Mouse (Mus musculus): ENCODE measurements around the gene Elovl2. TPM values are rescaled to one million over a fixed set of nuclear protein-coding genes. Genes with fewer than 3 reads are reported as not detected.
A peak's percentile ranks its signal among the peaks of the same experiment; 100 is the strongest.
"Not testable (repeated sequence)": the region's sequence is repeated elsewhere in the genome, so short reads cannot be mapped to it uniquely, and the experiment has no call there.

The Elovl2 gene
- polyA plus RNA-seq, 1 experiment from 2014 or later, result 6.5 TPM

DNA sequence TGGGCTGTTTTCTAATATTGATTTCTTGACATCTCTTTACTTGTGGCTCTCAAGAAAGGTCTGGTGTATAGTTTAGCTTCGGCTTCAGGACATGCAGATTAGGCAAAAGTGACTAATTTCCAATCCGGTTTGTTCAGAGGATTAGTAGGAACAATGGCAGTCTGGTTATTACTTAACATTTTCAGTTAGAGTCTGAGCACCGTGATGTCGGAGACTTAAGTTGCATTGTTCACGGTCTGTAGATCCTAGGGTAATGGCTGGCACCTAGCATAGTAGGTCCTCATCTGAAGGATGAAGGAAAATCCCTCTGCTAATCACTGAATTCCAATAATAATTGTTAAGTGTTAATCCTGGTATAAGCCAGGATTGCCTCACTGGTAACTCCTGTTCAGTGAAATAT, 35.9 kb upstream of the Elovl2 start:
- H3K9me3 ChIP-seq (ENCODE audit: control insufficient read depth), result no peaks in the 10 kb centered on the region
- no peak overlapping the region for H3K9ac ChIP-seq (ENCODE audit: low read depth, low read length)
- H3K27ac ChIP-seq (ENCODE audit: low read depth, low read length), result no peak overlapping the region
- no peak for TF ChIP-seq CTCF (IDR thresholded peaks at IDR 0.05; ENCODE audit: low read depth)
- H3K27me3 ChIP-seq (replicated peaks; ENCODE audit: control insufficient read depth, insufficient read depth, low read length), result no peaks in the 10 kb centered on the region
- no peaks in the 10 kb centered on the region for H3K36me3 ChIP-seq (ENCODE audit: control insufficient read depth, insufficient read depth)
- no peak overlapping the region for H3K4me2 ChIP-seq (replicated peaks; ENCODE audit: low read depth)
- no peak overlapping the region for H3K4me3 ChIP-seq (ENCODE audit: low read depth, low read length)
- H3K4me1 ChIP-seq (replicated peaks; ENCODE audit: control insufficient read depth, insufficient read depth, low read length), result no peaks in the 10 kb centered on the region
- ATAC-seq, result no peak
- WGBS, result 87% methylated on average over 5 of the region's 5 CpGs

GRCm38 (mm10) chr13:41252736-41253135, 32.5 kb upstream of the Elovl2 start:
- no peaks in the 10 kb centered on the region for H3K9me3 ChIP-seq (ENCODE audit: control insufficient read depth)
- no peaks in the 10 kb centered on the region; the same call in 1 of the 2 replicates for H3K4me1 ChIP-seq (replicated peaks; ENCODE audit: control insufficient read depth, insufficient read depth, low read length)
- no peaks in the 10 kb centered on the region for H3K36me3 ChIP-seq (ENCODE audit: control insufficient read depth, insufficient read depth)
- TF ChIP-seq CTCF (IDR thresholded peaks at IDR 0.05; ENCODE audit: low read depth), result no peak
- no peak overlapping the region for H3K4me3 ChIP-seq (ENCODE audit: low read depth, low read length)
- H3K9ac ChIP-seq (ENCODE audit: low read depth, low read length), result no peak overlapping the region
- ATAC-seq, result no peak
- 90% methylated on average over 7 of the region's 7 CpGs for WGBS
- no peaks in the 10 kb centered on the region for H3K27me3 ChIP-seq (replicated peaks; ENCODE audit: control insufficient read depth, insufficient read depth, low read length)
- no peak overlapping the region for H3K4me2 ChIP-seq (replicated peaks; ENCODE audit: low read depth)
- H3K27ac ChIP-seq (ENCODE audit: low read depth, low read length), result no peak overlapping the region

DNA sequence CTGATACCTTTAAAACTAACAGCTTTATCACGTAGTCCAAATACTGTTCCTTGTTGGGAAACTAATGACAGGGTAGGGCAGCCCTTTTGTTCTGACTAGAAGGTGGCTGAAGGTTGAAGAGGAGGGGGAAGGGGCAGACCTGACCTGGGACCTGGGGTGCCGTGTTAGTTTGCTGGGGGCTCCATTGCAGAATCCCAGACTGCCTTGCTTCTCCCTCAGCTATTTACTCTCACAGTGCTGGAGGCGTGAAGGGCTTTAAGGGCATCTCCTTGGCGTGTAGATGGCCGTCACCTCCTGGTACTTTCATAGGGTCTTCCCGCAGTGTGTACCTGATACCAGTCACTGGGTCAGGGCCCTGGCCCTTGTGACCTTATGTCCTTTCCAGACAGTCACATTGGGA, 31.9 kb upstream of the Elovl2 start:
- Histone ChIP-seq H3K27me3 (replicated peaks; ENCODE audit: control insufficient read depth, insufficient read depth, low read length) (no peaks in the 10 kb centered on the region), H3K4me3 (ENCODE audit: low read depth, low read length) (no peak overlapping the region), H3K36me3 (ENCODE audit: control insufficient read depth, insufficient read depth) (no peaks in the 10 kb centered on the region), H3K4me2 (replicated peaks; ENCODE audit: low read depth) (no peak overlapping the region), H3K4me1 (replicated peaks; ENCODE audit: control insufficient read depth, insufficient read depth, low read length) (no peaks in the 10 kb centered on the region; the same call in 1 of the 2 replicates), H3K27ac (ENCODE audit: low read depth, low read length) (no peak overlapping the region), H3K9me3 (ENCODE audit: control insufficient read depth) (no peaks in the 10 kb centered on the region), H3K9ac (ENCODE audit: low read depth, low read length) (no peak overlapping the region)
- ATAC-seq, result no peak
- no peak for TF ChIP-seq CTCF (IDR thresholded peaks at IDR 0.05; ENCODE audit: low read depth)
- 61% methylated on average over 6 of the region's 6 CpGs for WGBS

DNA sequence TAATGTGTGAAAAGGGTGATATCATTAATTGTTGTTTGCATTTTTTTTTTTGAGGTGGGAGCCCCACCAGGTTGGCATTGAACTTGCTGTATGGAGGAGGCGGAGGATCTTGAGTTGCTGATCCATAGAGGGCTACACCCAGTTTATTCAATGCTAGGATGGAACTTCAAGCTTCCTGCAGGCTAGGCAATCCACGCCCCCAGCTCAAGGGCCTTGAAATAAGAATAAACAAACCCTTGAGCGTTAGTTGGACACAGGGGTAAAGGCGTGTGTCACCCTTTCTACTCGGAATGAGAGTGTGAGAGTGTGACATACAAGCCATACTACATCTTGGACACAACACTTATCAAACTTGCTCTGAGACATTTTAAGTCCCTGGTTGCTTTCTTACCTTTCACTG, 31.5 kb upstream of the Elovl2 start:
- H3K4me3 ChIP-seq (ENCODE audit: low read depth, low read length), result no peak overlapping the region
- no peaks in the 10 kb centered on the region for H3K27me3 ChIP-seq (replicated peaks; ENCODE audit: control insufficient read depth, insufficient read depth, low read length)
- H3K4me1 ChIP-seq (replicated peaks; ENCODE audit: control insufficient read depth, insufficient read depth, low read length), result no peaks in the 10 kb centered on the region; the same call in 1 of the 2 replicates
- WGBS, result 20% methylated on average over 5 of the region's 5 CpGs
- H3K36me3 ChIP-seq (ENCODE audit: control insufficient read depth, insufficient read depth), result no peaks in the 10 kb centered on the region
- ATAC-seq, result no peak
- no peak overlapping the region for H3K9ac ChIP-seq (ENCODE audit: low read depth, low read length)
- no peak for TF ChIP-seq CTCF (IDR thresholded peaks at IDR 0.05; ENCODE audit: low read depth)
- H3K9me3 ChIP-seq (ENCODE audit: control insufficient read depth), result no peaks in the 10 kb centered on the region
- no peak overlapping the region for H3K27ac ChIP-seq (ENCODE audit: low read depth, low read length)
- H3K4me2 ChIP-seq (replicated peaks; ENCODE audit: low read depth), result no peak overlapping the region

DNA sequence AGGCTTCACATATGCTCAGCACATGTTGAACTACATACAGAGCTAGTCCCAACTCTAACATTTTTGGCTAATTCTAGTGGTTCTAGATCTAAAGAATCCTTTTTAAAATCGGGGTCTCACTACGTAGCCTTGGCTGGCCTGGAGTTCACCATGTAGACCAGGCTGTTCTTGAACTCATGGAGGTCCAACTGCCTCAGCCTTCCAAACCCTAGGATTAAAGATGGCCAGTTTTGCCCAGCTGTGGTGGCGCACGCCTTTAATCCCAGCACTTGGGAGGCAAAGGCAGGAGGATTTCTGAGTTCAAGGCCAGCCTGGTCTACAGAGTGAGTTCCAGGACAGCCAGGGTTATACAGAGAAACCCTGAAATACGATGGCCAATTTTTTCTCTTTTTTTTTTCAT, 31.0 kb upstream of the Elovl2 start:
- not testable (repeated sequence) for H3K4me1 ChIP-seq (replicated peaks; ENCODE audit: control insufficient read depth, insufficient read depth, low read length); H3K27ac ChIP-seq (ENCODE audit: low read depth, low read length); H3K27me3 ChIP-seq (replicated peaks; ENCODE audit: control insufficient read depth, insufficient read depth, low read length); H3K4me3 ChIP-seq (ENCODE audit: low read depth, low read length); H3K4me2 ChIP-seq (replicated peaks; ENCODE audit: low read depth); ATAC-seq; H3K9me3 ChIP-seq (ENCODE audit: control insufficient read depth); H3K36me3 ChIP-seq (ENCODE audit: control insufficient read depth, insufficient read depth); H3K9ac ChIP-seq (ENCODE audit: low read depth, low read length)
- 80% methylated on average over 5 of the region's 5 CpGs for WGBS

- H3K9me3 ChIP-seq (ENCODE audit: control insufficient read depth), result no peaks in the 10 kb centered on the region
- H3K27ac ChIP-seq (ENCODE audit: low read depth, low read length), result peak overlapping the region; percentile 91; the same call in 1 of the 2 replicates
- TF ChIP-seq CTCF (IDR thresholded peaks at IDR 0.05; ENCODE audit: low read depth), result no peak
- H3K27me3 ChIP-seq (replicated peaks; ENCODE audit: control insufficient read depth, insufficient read depth, low read length), result no peaks in the 10 kb centered on the region
- no peaks in the 10 kb centered on the region; the same call in 1 of the 2 replicates for H3K4me1 ChIP-seq (replicated peaks; ENCODE audit: control insufficient read depth, insufficient read depth, low read length)
- peak overlapping the region; percentile 81 for H3K9ac ChIP-seq (ENCODE audit: low read depth, low read length)
- WGBS, result under 1% methylated on average over 27 of the region's 27 CpGs
- peak overlapping the region; percentile 91 for H3K4me3 ChIP-seq (ENCODE audit: low read depth, low read length)
- peak overlapping the region; percentile 86 for H3K4me2 ChIP-seq (replicated peaks; ENCODE audit: low read depth)
- no peak for ATAC-seq
- H3K36me3 ChIP-seq (ENCODE audit: control insufficient read depth, insufficient read depth), result no peaks in the 10 kb centered on the region
Measured at GRCm38 (mm10) chr13:41250318-41250981, 30.2 kb upstream of the Elovl2 start.
